Mouse (Mus musculus) midbrain, embryonic 12.5 days (tissue): ENCODE measurements at regions not wholly inside any gene's neighbourhood (a gene's known extent, or its start where the extent isn't known, plus 50 kb on each side); places are given as distances from the start of the nearest gene placed in this dataset.
"Not testable (repeated sequence)": the region's sequence is repeated elsewhere in the genome, so short reads cannot be mapped to it uniquely, and the experiment has no call there.

ENCODE experiments used
- ATAC-seq: fragments of 200-750 bp; cut with Nextera tagmentation; 2 replicates; pipeline ENCODE4 v1.8.0; 2017; ENCODE audit warnings: low read depth, moderate TSS enrichment, moderate library complexity; ENCODE audit not compliant: low FRiP score
- H3K27ac ChIP-seq: fragments of 300-500 bp; sonication (generic); replicated peaks from 2 replicates; pipeline ENCODE4 v1.5.1; 2016; ENCODE audit warnings: mild to moderate bottlenecking
- H3K27me3 ChIP-seq: fragments of 300-500 bp; sonication (generic); 2 replicates; pipeline ENCODE4 v1.6.1; 2016; ENCODE audit warnings: mild to moderate bottlenecking
- H3K36me3 ChIP-seq: fragments of 300-500 bp; sonication (generic); 2 replicates; pipeline ENCODE4 v1.6.1; 2016
- H3K4me1 ChIP-seq: fragments of 300-500 bp; sonication (generic); 2 replicates; pipeline ENCODE4 v1.6.1; 2016
- H3K4me2 ChIP-seq: fragments of 300-500 bp; sonication (generic); replicated peaks from 2 replicates; pipeline ENCODE4 v1.6.1; 2016; ENCODE audit warnings: mild to moderate bottlenecking, moderate library complexity
- H3K4me3 ChIP-seq: fragments of 300-500 bp; sonication (generic); 2 replicates; pipeline ENCODE4 v1.5.1; 2016; ENCODE audit warnings: mild to moderate bottlenecking
- H3K9ac ChIP-seq: fragments of 300-500 bp; sonication (generic); replicated peaks from 2 replicates; pipeline ENCODE4 v1.6.1; 2016; ENCODE audit warnings: mild to moderate bottlenecking, moderate library complexity
- H3K9me3 ChIP-seq: fragments of 300-500 bp; sonication (generic); 2 replicates; pipeline ENCODE4 v1.6.1; 2016; ENCODE audit warnings: mild to moderate bottlenecking
- WGBS: fragments of 180-500 bp; shearing (Covaris S2); methylation state at CpG from one replicate; pipeline ENCODE4 v1.1.7; 2016; 5-methylcytosine and 5-hydroxymethylcytosine counted together

- H3K36me3 ChIP-seq, result no peaks in the 10 kb centered on the region
- ATAC-seq, result no peak
- H3K27me3 ChIP-seq, result no peaks in the 10 kb centered on the region
- H3K27ac ChIP-seq, result no peak overlapping the region
- H3K4me3 ChIP-seq, result no peak overlapping the region
- H3K4me2 ChIP-seq, result no peak overlapping the region
- H3K4me1 ChIP-seq, result no peaks in the 10 kb centered on the region
- no peak overlapping the region for H3K9ac ChIP-seq
- 93% methylated on average over 1 of the region's 1 CpGs for WGBS
- H3K9me3 ChIP-seq, result no peaks in the 10 kb centered on the region
Measured at GRCm38 (mm10) chr6:7367166-7367565, 187.5 kb upstream of the Tac1 start.

GRCm38 (mm10) chr6:7374629-7375028 lies 180.1 kb upstream of the Tac1 start:
- WGBS, result 49% methylated on average over 4 of the region's 4 CpGs
- no peak overlapping the region for H3K9ac ChIP-seq

DNA sequence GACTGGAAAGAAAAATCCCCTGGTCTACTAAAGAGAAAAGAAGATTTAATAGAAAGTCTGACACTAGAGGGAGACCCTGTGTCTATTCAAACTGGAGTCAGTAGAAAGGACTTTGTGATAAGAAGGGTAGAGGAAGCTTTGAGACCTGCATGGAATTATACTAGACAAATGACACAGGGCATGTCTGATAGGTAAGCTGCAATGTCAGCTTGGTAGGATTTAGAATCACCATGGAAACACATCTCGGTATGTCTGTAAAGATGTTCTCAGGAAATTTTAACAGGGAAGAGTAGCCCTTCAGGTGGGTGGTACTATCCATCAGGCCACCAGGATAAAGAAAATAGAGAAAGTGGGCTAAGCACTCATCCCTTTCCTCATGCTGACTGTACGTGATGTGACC lies 178.8 kb upstream of the Tac1 start:
- no peak overlapping the region for H3K4me2 ChIP-seq
- ATAC-seq, result no peak
- H3K9me3 ChIP-seq, result no peaks in the 10 kb centered on the region
- no peaks in the 10 kb centered on the region for H3K27me3 ChIP-seq
- H3K27ac ChIP-seq, result no peak overlapping the region
- H3K9ac ChIP-seq, result no peak overlapping the region
- WGBS, result 79% methylated on average over 2 of the region's 2 CpGs
- peaks cover 5% of the 10 kb centered on the region; the same call in 1 of the 2 replicates for H3K4me1 ChIP-seq
- H3K4me3 ChIP-seq, result no peak overlapping the region
- H3K36me3 ChIP-seq, result no peaks in the 10 kb centered on the region

More at GRCm38 (mm10) chr6:7374629-7375028, 180.1 kb upstream of the Tac1 start:
- H3K4me2 ChIP-seq, result no peak overlapping the region
- peaks cover 5% of the 10 kb centered on the region; the same call in 1 of the 2 replicates for H3K4me1 ChIP-seq
- H3K4me3 ChIP-seq, result no peak overlapping the region
- H3K27ac ChIP-seq, result no peak overlapping the region
- H3K9me3 ChIP-seq, result no peaks in the 10 kb centered on the region
- H3K27me3 ChIP-seq, result no peaks in the 10 kb centered on the region
- H3K36me3 ChIP-seq, result no peaks in the 10 kb centered on the region
- ATAC-seq, result peak; percentile 91

DNA sequence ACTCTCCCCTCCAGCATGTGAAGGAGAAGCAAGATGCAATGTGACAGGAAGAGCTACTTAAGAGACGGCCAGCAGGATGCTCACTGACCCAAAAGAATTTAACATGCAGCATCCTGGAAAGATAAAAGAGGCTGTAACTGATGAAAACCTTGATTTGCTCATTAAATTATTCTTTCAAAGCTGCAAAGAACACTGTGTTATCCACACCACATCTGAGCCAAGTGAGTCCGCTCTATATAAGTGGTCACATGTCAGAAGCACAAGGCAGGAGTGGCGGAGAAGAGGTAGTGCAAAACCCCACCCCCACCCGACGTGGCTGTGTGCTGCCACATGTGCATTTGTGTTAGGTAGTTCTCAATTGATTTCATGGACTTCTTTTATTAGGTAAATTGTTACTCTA lies 176.0 kb upstream of the Tac1 start:
- 59% methylated on average over 5 of the region's 5 CpGs for WGBS
- no peak overlapping the region for H3K9ac ChIP-seq
- H3K36me3 ChIP-seq, result no peaks in the 10 kb centered on the region
- peaks cover 5% of the 10 kb centered on the region; the same call in 1 of the 2 replicates for H3K4me1 ChIP-seq
- no peaks in the 10 kb centered on the region for H3K9me3 ChIP-seq
- H3K27ac ChIP-seq, result no peak overlapping the region
- no peak overlapping the region for H3K4me2 ChIP-seq
- peak; percentile 64; the same call in 1 of the 2 replicates for ATAC-seq
- no peak overlapping the region for H3K4me3 ChIP-seq
- H3K27me3 ChIP-seq, result no peaks in the 10 kb centered on the region

DNA sequence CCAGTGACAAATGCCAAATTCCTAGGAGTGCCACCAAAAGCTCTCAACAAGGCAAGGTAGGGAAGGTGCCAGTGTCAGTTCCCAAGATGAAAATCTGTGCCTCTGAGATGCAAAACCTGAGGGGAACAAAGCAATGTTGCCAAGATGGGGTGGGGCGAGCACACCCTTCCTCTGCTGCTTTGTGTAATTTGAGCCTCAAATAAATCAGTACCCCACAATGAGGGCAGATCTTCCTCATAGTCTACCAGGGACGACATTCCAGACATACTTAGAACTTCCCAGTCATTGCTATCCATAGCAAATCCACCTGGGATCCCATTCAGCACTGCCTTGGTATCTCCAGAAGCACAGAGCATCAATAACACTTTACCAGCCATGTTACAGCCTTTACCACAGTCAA lies 129.9 kb upstream of the Tac1 start:
- WGBS, result 47% methylated on average over 2 of the region's 2 CpGs
- Histone ChIP-seq H3K4me1 (no peaks in the 10 kb centered on the region), H3K27ac (no peak overlapping the region), H3K9me3 (no peaks in the 10 kb centered on the region), H3K36me3 (no peaks in the 10 kb centered on the region), H3K4me2 (no peak overlapping the region), H3K27me3 (no peaks in the 10 kb centered on the region), H3K4me3 (no peak overlapping the region), H3K9ac (no peak overlapping the region)
- ATAC-seq, result no peak

GRCm38 (mm10) chr6:7441725-7442124 lies 113.0 kb upstream of the Tac1 start:
- no peak overlapping the region for H3K4me3 ChIP-seq

GRCm38 (mm10) chr6:7442286-7442685 lies 112.4 kb upstream of the Tac1 start:
- H3K4me3 ChIP-seq, H3K4me2 ChIP-seq, H3K27ac ChIP-seq, ATAC-seq, H3K9me3 ChIP-seq, H3K27me3 ChIP-seq, H3K36me3 ChIP-seq, H3K4me1 ChIP-seq, H3K9ac ChIP-seq: not testable (repeated sequence)
- 64% methylated on average over 3 of the region's 3 CpGs for WGBS

More at GRCm38 (mm10) chr6:7441725-7442124, 113.0 kb upstream of the Tac1 start:
- Histone ChIP-seq H3K27me3 (no peaks in the 10 kb centered on the region), H3K4me1 (no peaks in the 10 kb centered on the region), H3K27ac (no peak overlapping the region), H3K36me3 (no peaks in the 10 kb centered on the region), H3K4me2 (no peak overlapping the region), H3K9ac (no peak overlapping the region), H3K9me3 (no peaks in the 10 kb centered on the region)
- 45% methylated on average over 3 of the region's 3 CpGs for WGBS
- no peak for ATAC-seq

DNA sequence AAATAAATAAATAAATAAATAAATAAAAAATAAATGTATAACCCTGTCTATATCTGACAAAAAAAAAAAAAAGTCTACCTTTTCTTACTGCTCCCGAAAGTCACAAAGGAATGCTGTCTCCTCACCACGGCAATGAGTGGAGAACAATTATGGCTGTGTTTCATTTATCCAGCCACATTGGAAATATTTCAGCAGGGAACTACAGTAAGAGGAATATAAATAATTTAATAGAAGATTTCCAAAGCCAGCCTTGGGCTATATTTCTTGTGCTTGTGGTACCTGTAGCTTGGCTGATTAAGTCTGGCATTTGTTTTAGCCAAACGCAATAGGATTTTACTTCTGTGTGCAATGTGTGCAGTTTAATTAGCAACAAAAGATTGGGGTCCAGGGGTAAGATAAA lies 98.8 kb upstream of the Tac1 start:
- 76% methylated on average over 3 of the region's 3 CpGs for WGBS
- no peaks in the 10 kb centered on the region for H3K27me3 ChIP-seq
- no peak overlapping the region for H3K4me2 ChIP-seq

DNA sequence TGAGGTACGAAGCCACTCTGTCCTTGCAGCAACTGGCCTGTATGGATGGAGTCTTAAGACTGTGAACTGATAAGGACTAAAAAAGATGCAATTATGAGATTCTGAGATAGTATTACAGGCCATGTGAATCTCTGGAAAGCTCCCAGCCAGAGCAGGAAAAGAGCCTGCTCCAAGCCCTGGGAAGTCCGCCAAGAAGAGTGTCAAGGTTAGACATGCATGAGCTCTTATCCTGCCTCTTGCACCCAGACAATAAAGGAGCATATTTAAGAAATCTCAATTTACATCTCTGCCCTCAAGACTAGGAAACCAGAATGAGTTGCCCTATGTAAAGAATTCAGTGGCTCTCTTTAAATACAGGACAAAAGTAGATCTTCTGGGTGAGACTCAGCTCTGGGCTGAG lies 90.8 kb upstream of the Tac1 start:
- Histone ChIP-seq H3K4me3 (no peak overlapping the region), H3K4me1 (no peaks in the 10 kb centered on the region), H3K9me3 (no peaks in the 10 kb centered on the region), H3K36me3 (no peaks in the 10 kb centered on the region), H3K27ac (no peak overlapping the region), H3K27me3 (no peaks in the 10 kb centered on the region), H3K4me2 (no peak overlapping the region), H3K9ac (no peak overlapping the region)
- ATAC-seq, result no peak
- 94% methylated on average over 2 of the region's 2 CpGs for WGBS

More for the DNA sequence above, 98.8 kb upstream of the Tac1 start:
- Histone ChIP-seq H3K9ac (no peak overlapping the region), H3K4me3 (no peak overlapping the region), H3K9me3 (no peaks in the 10 kb centered on the region), H3K27ac (no peak overlapping the region), H3K4me1 (no peaks in the 10 kb centered on the region), H3K36me3 (no peaks in the 10 kb centered on the region)
- ATAC-seq, result no peak

DNA sequence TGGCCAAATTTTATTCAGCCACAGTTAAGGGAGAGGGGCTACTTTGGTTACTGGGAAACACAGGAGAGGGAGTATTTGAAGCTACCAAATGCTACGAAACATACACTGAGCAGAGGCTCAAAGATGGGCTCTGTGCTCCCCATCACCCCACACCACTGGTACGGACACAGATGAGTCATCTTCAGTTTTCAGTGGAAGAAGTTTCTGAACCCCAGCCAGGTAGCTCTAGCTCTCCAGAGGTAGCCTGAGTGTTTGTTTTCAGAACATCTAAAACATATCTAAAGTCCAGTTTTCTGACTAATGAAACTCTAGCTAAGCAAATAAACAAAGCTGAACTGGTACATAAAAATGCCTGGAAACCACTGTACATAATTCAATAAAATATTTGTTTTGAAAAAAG lies 90.3 kb upstream of the Tac1 start:
- WGBS, result 93% methylated on average over 2 of the region's 2 CpGs
- no peaks in the 10 kb centered on the region for H3K9me3 ChIP-seq
- H3K4me2 ChIP-seq, result no peak overlapping the region
- ATAC-seq, result no peak
- no peaks in the 10 kb centered on the region for H3K27me3 ChIP-seq
- no peaks in the 10 kb centered on the region for H3K4me1 ChIP-seq
- no peak overlapping the region for H3K9ac ChIP-seq
- no peaks in the 10 kb centered on the region for H3K36me3 ChIP-seq
- no peak overlapping the region for H3K27ac ChIP-seq
- no peak overlapping the region for H3K4me3 ChIP-seq

DNA sequence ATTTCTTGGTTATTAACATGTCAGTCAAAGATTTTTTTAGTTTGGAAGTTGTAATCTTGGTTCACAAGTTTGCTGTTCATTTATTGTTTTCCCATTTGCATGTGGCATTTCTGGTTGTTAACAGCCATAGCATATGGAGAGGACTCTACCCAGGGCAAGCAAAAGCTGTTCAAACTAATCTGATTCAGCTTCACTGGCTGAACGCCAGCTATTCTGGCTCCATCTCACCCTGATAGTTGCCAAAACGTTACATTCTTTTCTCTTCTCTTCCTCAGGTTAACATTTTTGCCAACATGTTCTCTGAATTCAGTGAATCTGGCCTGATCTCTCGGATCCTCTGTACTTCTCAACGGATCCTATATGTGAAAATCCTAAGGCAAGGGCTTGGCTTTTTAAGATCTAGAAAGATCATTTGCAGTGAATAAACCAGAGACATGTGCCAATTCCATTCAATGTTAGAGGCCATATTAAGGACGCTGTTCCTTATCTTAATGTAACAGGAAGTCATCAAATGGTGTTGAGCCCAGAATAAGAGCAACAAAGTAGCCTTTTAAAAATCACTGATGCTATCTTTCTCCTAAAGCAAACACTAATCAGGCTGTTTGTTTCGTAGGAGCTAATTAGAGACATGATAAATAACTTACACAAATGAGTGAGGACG lies 82.2 kb upstream of the Tac1 start:
- no peak overlapping the region for H3K4me2 ChIP-seq
- WGBS, result 79% methylated on average over 7 of the region's 7 CpGs
- no peaks in the 10 kb centered on the region for H3K27me3 ChIP-seq
- H3K4me3 ChIP-seq, result no peak overlapping the region
- H3K27ac ChIP-seq, result no peak overlapping the region
- H3K9ac ChIP-seq, result no peak overlapping the region
- H3K4me1 ChIP-seq, result no peaks in the 10 kb centered on the region
- H3K36me3 ChIP-seq, result no peaks in the 10 kb centered on the region
- no peaks in the 10 kb centered on the region for H3K9me3 ChIP-seq
- ATAC-seq, result no peak

DNA sequence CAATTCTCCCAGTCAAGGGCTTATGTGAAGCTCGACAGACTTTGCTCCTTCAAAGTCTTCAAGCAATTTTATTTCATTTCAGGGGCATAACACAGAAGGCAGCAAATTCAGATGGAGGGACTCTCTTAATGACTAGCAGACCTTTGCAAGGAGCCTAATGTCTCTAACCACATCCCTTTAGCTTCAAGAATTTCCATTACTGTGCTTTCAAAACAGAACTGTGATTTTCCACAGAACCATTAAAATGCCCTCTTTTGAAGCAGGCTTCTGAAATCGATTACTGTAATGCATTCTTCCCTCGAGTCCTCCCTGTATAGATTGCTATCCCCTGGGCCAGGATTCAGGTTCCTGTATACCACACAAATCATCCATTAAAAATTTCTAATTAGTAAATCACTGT lies 80.9 kb upstream of the Tac1 start:
- 69% methylated on average over 3 of the region's 3 CpGs for WGBS
- Histone ChIP-seq H3K9me3 (no peaks in the 10 kb centered on the region), H3K9ac (no peak overlapping the region), H3K27me3 (no peaks in the 10 kb centered on the region), H3K4me1 (no peaks in the 10 kb centered on the region), H3K36me3 (no peaks in the 10 kb centered on the region), H3K4me3 (no peak overlapping the region), H3K27ac (no peak overlapping the region), H3K4me2 (no peak overlapping the region)
- no peak for ATAC-seq

DNA sequence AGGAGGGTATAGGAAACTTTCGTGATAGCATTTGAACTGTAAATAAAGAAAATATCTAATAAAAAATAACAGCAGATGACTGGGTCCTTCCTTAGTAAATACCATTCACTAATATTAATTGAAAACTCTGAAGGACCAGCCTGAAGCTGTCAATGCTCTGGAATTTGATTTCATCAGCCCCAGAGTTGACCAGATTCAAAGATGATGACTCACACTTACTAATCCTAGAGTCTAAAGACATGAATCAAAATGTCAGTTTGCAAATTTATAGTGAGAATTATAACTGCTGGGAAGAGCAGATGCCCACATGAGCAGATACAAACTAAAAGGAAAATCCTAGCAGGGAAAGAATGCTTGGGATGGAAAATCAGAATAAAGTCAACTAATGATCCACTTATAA lies 77.8 kb upstream of the Tac1 start:
- Histone ChIP-seq H3K9me3 (no peaks in the 10 kb centered on the region), H3K4me2 (no peak overlapping the region), H3K36me3 (no peaks in the 10 kb centered on the region), H3K27ac (no peak overlapping the region), H3K9ac (no peak overlapping the region), H3K4me3 (no peak overlapping the region), H3K27me3 (no peaks in the 10 kb centered on the region), H3K4me1 (no peaks in the 10 kb centered on the region)
- 91% methylated on average over 1 of the region's 1 CpGs for WGBS
- ATAC-seq, result no peak
